Mouse (Mus musculus) ES-Bruce4 (cell line): ENCODE measurements around the gene Caln1. TPM values are rescaled to one million over a fixed set of nuclear protein-coding genes. Genes with fewer than 3 reads are reported as not detected.

Source experiments
- H3K27ac ChIP-seq: 2 replicates; pipeline ENCODE4 v1.5.1; 2012; ENCODE audit warnings: low read length, inconsistent platforms; ENCODE audit not compliant: insufficient read depth
- H3K27me3 ChIP-seq: 2 replicates; pipeline ENCODE4 v1.6.1; 2012; ENCODE audit warnings: mild to moderate bottlenecking, low read length, inconsistent platforms; ENCODE audit not compliant: control insufficient read depth, poor library complexity, insufficient read depth, severe bottlenecking
- H3K36me3 ChIP-seq: 2 replicates; pipeline ENCODE4 v1.6.1; 2012; ENCODE audit warnings: inconsistent platforms, mild to moderate bottlenecking, low read length, moderate library complexity; ENCODE audit not compliant: control insufficient read depth, poor library complexity, insufficient read depth, severe bottlenecking
- H3K4me1 ChIP-seq: one replicate; pipeline ENCODE4 v1.8.1; 2011; ENCODE audit warnings: low read length; ENCODE audit not compliant: control insufficient read depth, insufficient read depth
- H3K4me3 ChIP-seq: 2 replicates; pipeline ENCODE4 v1.5.1; 2011; ENCODE audit warnings: low read depth, mild to moderate bottlenecking, low read length
- H3K9ac ChIP-seq: 2 replicates; pipeline ENCODE4 v1.6.1; 2012; ENCODE audit warnings: low read depth, mild to moderate bottlenecking, inconsistent platforms; ENCODE audit not compliant: poor library complexity, severe bottlenecking
- H3K9me3 ChIP-seq: replicated peaks from 2 replicates; pipeline ENCODE4 v1.6.1; 2012; ENCODE audit warnings: mild to moderate bottlenecking, low read length, inconsistent platforms; ENCODE audit not compliant: control insufficient read depth, poor library complexity, insufficient read depth, severe bottlenecking
- CTCF ChIP-seq: IDR thresholded peaks from one replicate; pipeline ENCODE4 v1.8.1; 2011; ENCODE audit warnings: low read depth, low read length
- EP300 ChIP-seq: IDR thresholded peaks from 2 replicates; pipeline ENCODE4 v1.6.1; 2011; ENCODE audit warnings: low read depth, low read length; ENCODE audit not compliant: insufficient read depth
- POLR2A ChIP-seq: IDR thresholded peaks from one replicate; pipeline ENCODE4 v1.8.1; 2011; ENCODE audit warnings: low read length; ENCODE audit not compliant: insufficient read depth
- polyA plus RNA-seq: library from polyadenylated mRNA; stranded (reverse); fragments of >200 nt; gene quantifications from 2 replicates; pipeline ENCODE4 v1.2.4, GENCODE M21; 2011; ENCODE audit warnings: low read depth; ENCODE audit not compliant: missing spikeins, insufficient read depth, insufficient read length

The Caln1 gene
- polyA plus RNA-seq, 1 experiment = 0.28 TPM

GRCm38 (mm10) chr5:130329889-130330288 is 39.4 kb upstream of the Caln1 start:
- TF ChIP-seq EP300 (no peak), CTCF (no peak), POLR2A (no peak)
- peaks cover 8% of the 10 kb centered on the region; the same call in 1 of the 2 replicates for H3K36me3 ChIP-seq
- no peaks in the 10 kb centered on the region for H3K4me1 ChIP-seq
- no peaks in the 10 kb centered on the region for H3K27me3 ChIP-seq
- no peak overlapping the region for H3K4me3 ChIP-seq
- no peaks in the 10 kb centered on the region for H3K9me3 ChIP-seq
- no peak overlapping the region for H3K27ac ChIP-seq
- H3K9ac ChIP-seq = no peak overlapping the region

GRCm38 (mm10) chr5:130330801-130331200 is 38.5 kb upstream of the Caln1 start:
- Histone ChIP-seq H3K36me3 (peaks cover 10% of the 10 kb centered on the region), H3K27ac (no peak overlapping the region), H3K4me1 (no peaks in the 10 kb centered on the region), H3K27me3 (no peaks in the 10 kb centered on the region), H3K4me3 (no peak overlapping the region), H3K9me3 (no peaks in the 10 kb centered on the region), H3K9ac (no peak overlapping the region)
- TF ChIP-seq POLR2A (no peak), EP300 (no peak), CTCF (no peak)

DNA sequence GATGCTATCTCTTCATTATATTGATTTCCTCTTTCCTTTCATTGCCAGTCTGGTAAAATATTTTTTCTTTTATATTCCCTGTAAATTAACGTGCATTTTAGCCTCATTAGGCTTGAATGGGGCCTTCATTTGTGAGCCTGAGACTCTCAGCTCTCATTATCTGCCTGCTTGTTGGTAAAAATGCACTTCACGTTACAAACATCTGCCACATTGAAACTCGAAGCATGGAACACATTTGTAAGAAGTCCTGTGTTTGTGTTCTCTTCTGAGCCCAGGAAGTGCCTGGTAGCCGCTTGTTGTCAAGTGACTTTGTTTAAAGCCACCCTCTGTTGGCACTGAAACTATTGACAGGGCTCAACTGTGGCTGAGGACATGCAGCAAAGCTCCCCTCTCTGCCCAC is 38.0 kb upstream of the Caln1 start:
- no peak overlapping the region for H3K9ac ChIP-seq
- no peak overlapping the region for H3K4me3 ChIP-seq
- H3K36me3 ChIP-seq = peaks cover 8% of the 10 kb centered on the region
- no peak for TF ChIP-seq CTCF
- no peak for TF ChIP-seq EP300
- TF ChIP-seq POLR2A = no peak
- no peaks in the 10 kb centered on the region for H3K27me3 ChIP-seq
- no peaks in the 10 kb centered on the region for H3K4me1 ChIP-seq
- H3K27ac ChIP-seq = no peak overlapping the region
- no peaks in the 10 kb centered on the region for H3K9me3 ChIP-seq

DNA sequence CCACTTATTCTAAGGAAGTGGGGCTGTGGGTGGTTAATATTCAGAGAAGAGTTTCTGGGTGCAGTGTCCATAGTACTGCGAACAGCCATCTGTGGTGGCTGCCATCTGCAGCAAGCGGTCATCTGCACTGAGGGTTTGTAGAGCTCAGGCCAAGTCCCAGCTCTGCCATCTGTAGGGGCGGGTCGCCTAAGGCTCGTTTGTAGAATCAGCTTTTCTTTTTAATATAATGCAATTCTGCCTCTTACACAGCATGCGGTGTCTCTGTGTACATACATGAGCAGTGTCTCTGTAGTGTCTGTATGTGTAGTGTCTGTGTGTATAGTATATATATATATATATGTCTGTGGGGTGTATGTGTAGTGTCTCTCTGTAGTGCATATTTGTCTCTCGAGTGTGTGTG is 35.7 kb upstream of the Caln1 start:
- Histone ChIP-seq H3K9ac (no peak overlapping the region), H3K27ac (no peak overlapping the region), H3K9me3 (no peaks in the 10 kb centered on the region), H3K36me3 (peaks cover 9% of the 10 kb centered on the region), H3K27me3 (no peaks in the 10 kb centered on the region), H3K4me1 (no peaks in the 10 kb centered on the region), H3K4me3 (no peak overlapping the region)
- TF ChIP-seq CTCF (no peak), EP300 (no peak), POLR2A (no peak)

GRCm38 (mm10) chr5:130333971-130334370 is 35.3 kb upstream of the Caln1 start:
- TF ChIP-seq POLR2A = no peak
- peaks cover 7% of the 10 kb centered on the region for H3K36me3 ChIP-seq
- H3K4me3 ChIP-seq = no peak overlapping the region
- H3K4me1 ChIP-seq = no peaks in the 10 kb centered on the region
- H3K9ac ChIP-seq = no peak overlapping the region
- H3K9me3 ChIP-seq = no peaks in the 10 kb centered on the region
- H3K27ac ChIP-seq = no peak overlapping the region
- no peaks in the 10 kb centered on the region for H3K27me3 ChIP-seq

DNA sequence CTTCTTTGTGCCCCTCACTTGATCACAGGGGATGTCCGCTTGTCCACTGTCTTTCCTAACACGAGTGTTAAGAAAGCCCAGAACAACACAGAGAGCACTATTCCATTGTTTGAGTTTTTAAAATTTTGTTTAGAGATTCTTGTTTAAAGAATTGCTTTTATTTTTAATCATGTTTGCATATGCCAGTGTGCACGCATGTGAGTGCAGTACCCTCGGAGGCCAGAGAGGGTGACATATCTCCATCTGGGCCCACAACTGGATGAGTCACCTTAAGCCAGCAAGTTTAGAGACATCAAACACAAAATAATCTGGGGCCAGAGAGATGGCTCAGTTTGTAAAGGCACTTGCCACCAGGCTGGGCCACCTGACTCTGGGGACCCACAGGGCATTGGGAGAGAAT is 33.8 kb upstream of the Caln1 start:
- no peaks in the 10 kb centered on the region for H3K4me1 ChIP-seq
- H3K9me3 ChIP-seq = no peaks in the 10 kb centered on the region
- H3K27me3 ChIP-seq = no peaks in the 10 kb centered on the region
- TF ChIP-seq CTCF (no peak), POLR2A (no peak), EP300 (no peak)
- H3K4me3 ChIP-seq = no peak overlapping the region
- peaks cover 8% of the 10 kb centered on the region for H3K36me3 ChIP-seq
- no peak overlapping the region for H3K9ac ChIP-seq
- H3K27ac ChIP-seq = no peak overlapping the region
